ENCODE assay signal across 25 mouse cellular contexts in genomic region chr17:86454351-86454706, GRCm38 (mm10). TPM values are rescaled to one million over a fixed set of nuclear protein-coding genes. Genes with fewer than 3 reads are reported as not detected.
DNase-seq lines count a peak whose midpoint lies in the region; ATAC-seq and TF ChIP-seq lines count a peak whose summit lies in the region.
"Had no signal": no experiment of that assay in that cellular context is flagged by ENCODE, and none has a peak within 500 bp of the region (broad histone marks: within the 10 kb centered on the region; RNA-seq: fewer than 3 reads in every experiment).

No protein-coding gene starts in this region.

- TF ChIP-seq EP300 in heart, adult 2 months (IDR thresholded peaks at IDR 0.05; ENCODE audit: insufficient read depth, low read depth, low read length) = no peak
- peak; percentile 89 for TF ChIP-seq EP300 in CH12.LX (IDR thresholded peaks at IDR 0.05; ENCODE audit: low read length)
- no peak for TF ChIP-seq EP300 in stomach, postnatal 0 days (optimal IDR thresholded peaks at IDR 0.05)

- H3K9me3 ChIP-seq in CH12.LX (replicated peaks; ENCODE audit: low read length) = no peaks in the 10 kb centered on the region
- no peaks in the 10 kb centered on the region for H3K9me3 ChIP-seq in stomach, postnatal 0 days (ENCODE audit: control insufficient read depth, low read length)
- H3K9me3 ChIP-seq: embryonic facial prominence, embryonic 10.5 days; forebrain, embryonic 10.5 days; heart, embryonic 12.5 days; hindbrain, embryonic 10.5 days had no signal

- intact Hi-C loops in heart, adult 2 months (cut with DNase I) = no loop called here

- H3K27ac ChIP-seq in heart, adult 2 months = no peak overlapping the region
- H3K27ac ChIP-seq in CH12.LX (ENCODE audit: insufficient read depth, low read depth) = no peak overlapping the region
- no peak overlapping the region for H3K27ac ChIP-seq in stomach, postnatal 0 days (replicated peaks)
- H3K27ac ChIP-seq: embryonic facial prominence, embryonic 10.5 days; forebrain, embryonic 10.5 days; gastrocnemius, adult 2 months; hindbrain, embryonic 10.5 days; hindbrain, embryonic 14.5 days had no signal

- in situ Hi-C loops in CH12.LX (cut with MboI; ENCODE audit: low pct_ligation_motif_present, low pct_unique_long_range_greater_than_20kb, low sequenced_read_pairs) = loop anchor here (25.0 kb wide), 1 partner anchor 792 kb away; no protein-coding TSS in a partner anchor

- no peaks in the 10 kb centered on the region; the same call in 1 of the 2 replicates for H3K36me3 ChIP-seq in heart, adult 2 months (ENCODE audit: control insufficient read depth, insufficient read depth, low read length)
- H3K36me3 ChIP-seq in CH12.LX (replicated peaks in 1 of 2; ENCODE audit: control insufficient read depth in 1 of 2, insufficient read depth in 1 of 2, low read length in 1 of 2) = peaks cover 0 to 14% of the 10 kb centered on the region in 2 experiments
- H3K36me3 ChIP-seq in stomach, postnatal 0 days (ENCODE audit: control insufficient read depth, insufficient read depth, low read length) = no peaks in the 10 kb centered on the region
- H3K36me3 ChIP-seq: embryonic facial prominence, embryonic 10.5 days; forebrain, embryonic 10.5 days; heart, embryonic 12.5 days; hindbrain, embryonic 10.5 days had no signal

- no peaks in the 10 kb centered on the region for H3K27me3 ChIP-seq in heart, adult 2 months (ENCODE audit: control insufficient read depth, insufficient read depth, low read length)
- H3K27me3 ChIP-seq in CH12.LX (replicated peaks) = no peaks in the 10 kb centered on the region
- no peaks in the 10 kb centered on the region for H3K27me3 ChIP-seq in stomach, postnatal 0 days (ENCODE audit: control insufficient read depth, insufficient read depth, low read length)
- H3K27me3 ChIP-seq: heart, embryonic 12.5 days had no signal

- no peak for TF ChIP-seq CTCF in heart, adult 2 months (IDR thresholded peaks at IDR 0.05)
- no peak for TF ChIP-seq CTCF in CH12.LX (conservative IDR thresholded peaks at IDR 0.05 in 1 of 2, IDR thresholded peaks at IDR 0.05 in 1 of 2; ENCODE audit: low read depth in 2 of 2, low read length in 2 of 2)
- TF ChIP-seq CTCF in stomach, postnatal 0 days (IDR thresholded peaks at IDR 0.05; ENCODE audit: low read depth) = no peak

- dilution Hi-C loops in CH12.LX (cut with MboI; ENCODE audit: extremely low pct_ligation_motif_present, extremely low pct_unique_long_range_greater_than_20kb, low sequenced_read_pairs) = no loop called here

- peaks cover 7% of the 10 kb centered on the region; the same call in 1 of the 2 replicates for H3K4me1 ChIP-seq in heart, adult 2 months (ENCODE audit: control insufficient read depth, insufficient read depth, low read length)
- peaks cover 10 to 27% of the 10 kb centered on the region in 2 experiments; a peak in 3 of 4 replicates for H3K4me1 ChIP-seq in CH12.LX (ENCODE audit: control insufficient read depth in 1 of 2, insufficient read depth in 2 of 2)
- no peaks in the 10 kb centered on the region for H3K4me1 ChIP-seq in stomach, postnatal 0 days (replicated peaks; ENCODE audit: control insufficient read depth, insufficient read depth)
- H3K4me1 ChIP-seq: forebrain, embryonic 10.5 days; hindbrain, embryonic 10.5 days had no signal

- peak; percentile 46 for DNase-seq in heart, adult 11 months
- DNase-seq in heart, adult 2 months = no peak
- DNase-seq in CH12.LX (ENCODE audit: extremely low read depth) = peak; percentile 84
- peak; percentile 8 for DNase-seq in fibroblast of lung, adult 2 months (ENCODE audit: low read depth)
- no peak for DNase-seq in stomach, postnatal 0 days (ENCODE audit: low spot score)
- no peak for DNase-seq in yolk sac, embryonic 10.5 days (ENCODE audit: low spot score)
- no peak for DNase-seq in cerebellum, postnatal 4 days (ENCODE audit: low spot score in 2 of 2)
- DNase-seq in urinary bladder, postnatal 4 days (ENCODE audit: low spot score in 2 of 2) = no peak
- DNase-seq: adrenal gland, postnatal 14 days; B cell, adult 2 months; cerebellum, adult 11-12 months; cerebellum, adult 9-11 months; cerebellum, postnatal 36 days; gastrocnemius, adult 2 months; kidney, adult 18-20 months had no signal

- no peak overlapping the region for H3K9ac ChIP-seq in heart, adult 2 months (ENCODE audit: low read depth, low read length)
- H3K9ac ChIP-seq in CH12.LX (ENCODE audit: insufficient read depth, low read depth) = no peak overlapping the region
- no peak overlapping the region for H3K9ac ChIP-seq in stomach, postnatal 0 days (ENCODE audit: low read length)
- H3K9ac ChIP-seq: heart, embryonic 12.5 days; hindbrain, embryonic 14.5 days had no signal

- H3K79me2 ChIP-seq in heart, adult 2 months (replicated peaks; ENCODE audit: control insufficient read depth, insufficient read depth, low read length) = 0 out of 2 replicates have a peak, but pooled peaks cover 2% of the 10 kb centered on the region
- no peaks in the 10 kb centered on the region; the same call in 1 of the 2 replicates for H3K79me2 ChIP-seq in CH12.LX (replicated peaks; ENCODE audit: control insufficient read depth, extremely low read depth, insufficient read depth, poor library complexity, severe bottlenecking)

- no peak for TF ChIP-seq POLR2A in heart, adult 2 months (IDR thresholded peaks at IDR 0.05; ENCODE audit: insufficient read depth, low read depth, low read length)
- TF ChIP-seq POLR2A in CH12.LX (IDR thresholded peaks at IDR 0.05; ENCODE audit: low read depth, low read length) = no peak

- no peak overlapping the region for H3K4me2 ChIP-seq in CH12.LX (ENCODE audit: insufficient read depth, low read depth, poor library complexity, severe bottlenecking)
- no peak overlapping the region for H3K4me2 ChIP-seq in stomach, postnatal 0 days (replicated peaks; ENCODE audit: low read depth)
- H3K4me2 ChIP-seq: heart, embryonic 12.5 days; hindbrain, embryonic 14.5 days had no signal

- ATAC-seq in stomach, postnatal 0 days (ENCODE audit: low FRiP score, low TSS enrichment) = 0 out of 2 replicates have a peak, but pooled peaks have one; percentile 40
- ATAC-seq: CD4-positive, CD25-positive, alpha-beta regulatory T cell, adult 4 months; forebrain, embryonic 14.5 days had no signal

- no peak overlapping the region for H3K4me3 ChIP-seq in heart, adult 2 months
- H3K4me3 ChIP-seq in CH12.LX (replicated peaks in 1 of 3; ENCODE audit: low read depth in 2 of 3, low read length in 2 of 3, poor library complexity in 1 of 3) = no peak overlapping the region
- no peak overlapping the region for H3K4me3 ChIP-seq in stomach, postnatal 0 days (ENCODE audit: low read depth, low read length)
- H3K4me3 ChIP-seq: embryonic facial prominence, embryonic 10.5 days; forebrain, embryonic 10.5 days; gastrocnemius, adult 2 months; heart, embryonic 12.5 days; hindbrain, embryonic 10.5 days had no signal

- no peak for TF ChIP-seq RAD21 in CH12.LX (IDR thresholded peaks at IDR 0.05; ENCODE audit: low read depth, low read length)

- 62% methylated on average over 3 of the region's 3 CpGs for WGBS in heart, adult 2 months
- WGBS in stomach, postnatal 0 days = 57% methylated on average over 3 of the region's 3 CpGs

TF ChIP-seq in CH12.LX, 34 proteins besides CTCF, POLR2A, EP300 and RAD21:
- TF ChIP-seq MYC (IDR thresholded peaks at IDR 0.05; ENCODE audit: low read depth, low read length) (0 out of 2 replicates have a peak, but pooled peaks have one; percentile 35), ETS1 (conservative IDR thresholded peaks at IDR 0.05; ENCODE audit: low read depth, low read length) (peak; percentile 89), JUND (conservative IDR thresholded peaks at IDR 0.05; ENCODE audit: low read depth, low read length) (peak; percentile 90), CHD1 (IDR thresholded peaks at IDR 0.05; ENCODE audit: low read depth, low read length) (no peak), POLR2AphosphoS2 (IDR thresholded peaks at IDR 0.05; ENCODE audit: low read depth, low read length) (no peak), MEF2A (IDR thresholded peaks at IDR 0.05; ENCODE audit: borderline replicate concordance, low read depth, low read length) (0 out of 2 replicates have a peak, but pooled peaks have one; percentile 38), IRF4 (IDR thresholded peaks at IDR 0.05; ENCODE audit: low read depth, low read length) (peak; percentile 33), E2F4 (IDR thresholded peaks at IDR 0.05; ENCODE audit: insufficient replicate concordance, low read depth, low read length) (no peak), SMC3 (IDR thresholded peaks at IDR 0.05; ENCODE audit: low read depth, low read length) (no peak), JUN (IDR thresholded peaks at IDR 0.05; ENCODE audit: insufficient read depth, low read depth, low read length) (peak; percentile 90), ZKSCAN1 (IDR thresholded peaks at IDR 0.05; ENCODE audit: borderline replicate concordance, low read depth, low read length) (no peak), RCOR1 (conservative IDR thresholded peaks at IDR 0.05; ENCODE audit: low read depth, low read length) (no peak), MXI1 (IDR thresholded peaks at IDR 0.05; ENCODE audit: low read depth, low read length) (no peak; the same call in 1 of the 2 replicates), MAFK (IDR thresholded peaks at IDR 0.05; ENCODE audit: insufficient replicate concordance, low read length) (0 out of 2 replicates have a peak, but pooled peaks have one; percentile 13), ZMIZ1 (IDR thresholded peaks at IDR 0.05; ENCODE audit: low read depth, low read length) (no peak), BHLHE40 (IDR thresholded peaks at IDR 0.05; ENCODE audit: low read depth, low read length) (peak; percentile 80), TCF12 (IDR thresholded peaks at IDR 0.05; ENCODE audit: low read depth, low read length) (peak; percentile 23; the same call in 1 of the 2 replicates), USF2 (conservative IDR thresholded peaks at IDR 0.05; ENCODE audit: low read depth, low read length) (no peak)

RNA-seq across cellular contexts. Expression of gene Gm10309, which starts 50.7 kb away (rescaled TPM):
- total RNA-seq in heart, adult 2 months (2021) = not detected
- polyA plus RNA-seq in heart, adult 2 months (2012; rRNA removed) = 0.08 TPM in 1 of 2 replicates, not detected in the other
- total RNA-seq in CH12.LX (2012; rRNA removed) (0.17 and 0.25 TPM in 2 replicates), CH12.LX (2014; rRNA removed) (not detected in 2 replicates)
- 0.20 and 0.53 TPM in 2 replicates for polyA plus RNA-seq in CH12.LX (2012; ENCODE audit: insufficient read length, low read depth)
- 0.07 and 0.08 TPM in 2 replicates for polyA plus RNA-seq in stomach, postnatal 0 days (2015; fragmentation: Nextera tagmentation; extraction: Ambion mirVana)
- total RNA-seq: adrenal gland, postnatal 14 days; heart, adult 8-10 months; heart, postnatal 25 days; MEL had no signal
- polyA plus RNA-seq: forebrain, embryonic 14.5 days had no signal

Comparison
In these comparisons a context has a peak if more than half of its experiments do, and no peak if none do; other contexts are left out.
1. DNase-seq: peak in heart, adult 11 months (single experiment), CH12.LX (single experiment) and fibroblast of lung, adult 2 months (single experiment); none in heart, adult 2 months (0 of 2), stomach, postnatal 0 days (single experiment), yolk sac, embryonic 10.5 days (single experiment), cerebellum, postnatal 4 days (0 of 2) and urinary bladder, postnatal 4 days (0 of 2).